Mouse (Mus musculus) limb, embryonic 14.5 days (tissue): ENCODE measurements around the gene 1700067K01Rik. TPM values are rescaled to one million over a fixed set of nuclear protein-coding genes. Genes with fewer than 3 reads are reported as not detected.

Experiments
- ATAC-seq: fragments of 200-750 bp; cut with Nextera tagmentation; 2 replicates; pipeline ENCODE4 v1.8.0; 2017; ENCODE audit warnings: low read depth, moderate number of reproducible peaks, moderate TSS enrichment; ENCODE audit not compliant: low FRiP score
- DNase-seq: peaks from one replicate; pipeline ENCODE4 v3.0.0-alpha.2; 2015; ENCODE audit warnings: low spot score
- H3K27ac ChIP-seq: fragments of 300-500 bp; sonication (generic); replicated peaks from 2 replicates; pipeline ENCODE4 v1.5.1; 2014; ENCODE audit warnings: low read depth, mild to moderate bottlenecking, low read length, moderate library complexity, mixed read lengths
- H3K27me3 ChIP-seq: fragments of 300-500 bp; sonication (generic); 2 replicates; pipeline ENCODE4 v1.6.1; 2014; ENCODE audit warnings: low read length, mixed read lengths; ENCODE audit not compliant: control insufficient read depth, insufficient read depth
- H3K36me3 ChIP-seq: fragments of 300-500 bp; sonication (generic); 2 replicates; pipeline ENCODE4 v1.6.1; 2014; ENCODE audit warnings: mild to moderate bottlenecking, low read length, moderate library complexity, mixed read lengths; ENCODE audit not compliant: control insufficient read depth, insufficient read depth
- H3K4me1 ChIP-seq: fragments of 300-500 bp; sonication (generic); 2 replicates; pipeline ENCODE4 v1.6.1; 2014; ENCODE audit warnings: antibody characterized with exemption, low read length, mixed read lengths; ENCODE audit not compliant: control insufficient read depth, insufficient read depth
- H3K4me2 ChIP-seq: fragments of 300-500 bp; sonication (generic); replicated peaks from 2 replicates; pipeline ENCODE4 v1.6.1; 2014; ENCODE audit warnings: low read depth, mild to moderate bottlenecking, low read length, moderate library complexity; ENCODE audit not compliant: severe bottlenecking
- H3K4me3 ChIP-seq: fragments of 300-500 bp; sonication (generic); replicated peaks from 2 replicates; pipeline ENCODE4 v1.5.1; 2014; ENCODE audit warnings: low read length
- H3K9ac ChIP-seq: fragments of 300-500 bp; sonication (generic); 2 replicates; pipeline ENCODE4 v1.6.1; 2014; ENCODE audit warnings: mild to moderate bottlenecking, low read depth, low read length, moderate library complexity; ENCODE audit not compliant: severe bottlenecking
- H3K9me3 ChIP-seq: fragments of 300-500 bp; sonication (generic); 2 replicates; pipeline ENCODE4 v1.6.1; 2016; ENCODE audit warnings: low read length; ENCODE audit not compliant: control insufficient read depth
- POLR2A ChIP-seq: fragments of 200-500 bp; IDR thresholded peaks from 2 replicates; pipeline ENCODE4 v1.8.0; 2012; ENCODE audit warnings: inconsistent platforms, mild to moderate bottlenecking, moderate library complexity, borderline replicate concordance; ENCODE audit not compliant: insufficient read depth, insufficient read length; ENCODE audit errors: extremely low read depth
- WGBS: fragments of 180-500 bp; shearing (Covaris S2); extraction: QIAGEN DNeasy Blood & Tissue Kit; methylation state at CpG from one replicate; pipeline ENCODE4 v1.1.7; 2014; 5-methylcytosine and 5-hydroxymethylcytosine counted together
- polyA plus RNA-seq, 2 experiments: library from polyadenylated mRNA; depleted of rRNA in 1 of 2; stranded (reverse) in 1 of 2; unstranded in 1 of 2; fragments of >200 nt; fragmentation: Nextera tagmentation in 1 of 2; extraction: Ambion mirVana in 1 of 2; gene quantifications; 2 replicates each; pipeline versions ENCODE4 v1.2.1 to v1.2.3; 2012 to 2014

1700067K01Rik gene
- polyA plus RNA-seq, 2 experiments = 0.72 to 2.3 TPM

DNA sequence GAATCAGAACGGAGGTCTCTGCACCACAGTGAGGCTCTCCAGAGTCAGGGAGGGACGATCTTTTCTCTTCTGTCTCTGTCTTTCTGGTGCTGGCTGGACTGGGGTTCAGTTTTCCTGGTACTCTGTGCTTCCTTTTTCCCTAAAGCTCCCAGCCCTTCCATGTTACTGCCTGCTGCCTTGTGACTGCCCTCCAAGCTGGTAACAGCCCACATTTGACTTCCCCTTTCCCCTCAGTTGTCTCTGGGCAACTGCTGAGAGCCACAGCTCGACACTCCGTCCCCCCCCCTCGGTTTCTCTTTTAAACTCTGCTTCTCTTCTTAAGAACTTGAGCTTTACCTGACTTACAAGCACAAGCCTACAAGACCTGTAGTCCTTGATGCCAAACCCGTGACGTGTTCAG lies 12.1 kb upstream of the 1700067K01Rik start:
- H3K27me3 ChIP-seq = no peaks in the 10 kb centered on the region
- no peak for TF ChIP-seq POLR2A
- no peaks in the 10 kb centered on the region for H3K4me1 ChIP-seq
- H3K9ac ChIP-seq = no peak overlapping the region
- DNase-seq (no peak), ATAC-seq (no peak)
- no peaks in the 10 kb centered on the region for H3K9me3 ChIP-seq
- H3K4me3 ChIP-seq = no peak overlapping the region
- H3K4me2 ChIP-seq = no peak overlapping the region
- peaks cover 85% of the 10 kb centered on the region for H3K36me3 ChIP-seq
- no peak overlapping the region for H3K27ac ChIP-seq
- WGBS = 87% methylated on average over 7 of the region's 7 CpGs

DNA sequence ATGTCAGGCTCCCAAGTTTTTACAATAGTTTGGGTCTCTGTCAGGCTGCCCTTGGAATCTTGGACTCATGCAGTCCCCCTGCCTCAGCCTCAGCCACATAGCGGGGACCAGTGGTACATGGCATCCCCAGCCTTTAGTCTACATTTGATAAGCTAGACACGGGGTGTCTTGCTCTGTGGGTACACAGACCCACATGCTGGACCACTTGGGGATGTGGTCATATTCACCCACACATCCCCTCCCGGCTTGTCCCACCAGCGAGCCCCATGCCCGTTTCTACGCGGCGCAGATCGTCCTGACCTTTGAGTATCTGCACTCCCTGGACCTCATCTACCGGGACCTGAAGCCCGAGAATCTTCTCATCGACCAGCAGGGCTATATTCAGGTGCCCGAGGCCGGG lies 11.1 kb upstream of the 1700067K01Rik start:
- Histone ChIP-seq H3K4me3 (no peak overlapping the region), H3K27me3 (no peaks in the 10 kb centered on the region), H3K27ac (no peak overlapping the region), H3K36me3 (peaks cover 81% of the 10 kb centered on the region), H3K9me3 (no peaks in the 10 kb centered on the region), H3K4me2 (no peak overlapping the region), H3K9ac (no peak overlapping the region), H3K4me1 (no peaks in the 10 kb centered on the region)
- 95% methylated on average over 14 of the region's 14 CpGs for WGBS
- no peak for DNase-seq
- TF ChIP-seq POLR2A = no peak
- ATAC-seq = no peak

DNA sequence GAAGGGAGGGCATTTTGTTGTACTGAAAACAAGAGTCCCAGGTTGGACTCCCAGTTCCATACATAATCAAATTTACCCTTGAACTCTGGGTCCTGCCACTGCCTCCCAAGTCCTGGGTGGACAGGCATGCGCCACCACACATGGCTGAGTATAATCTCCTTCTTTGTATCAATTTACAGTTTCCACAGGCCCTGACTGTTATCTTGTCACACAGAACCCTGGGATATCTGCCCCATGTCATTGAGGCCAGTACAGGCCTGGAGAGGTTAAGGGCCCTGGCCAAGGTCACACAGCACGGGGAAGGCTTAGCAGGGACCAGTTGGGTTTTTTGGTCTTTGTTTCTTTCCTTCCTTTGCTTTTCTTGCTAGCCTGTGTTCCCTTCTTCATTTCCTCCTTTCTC lies 8.8 kb upstream of the 1700067K01Rik start:
- WGBS = 75% methylated on average over 2 of the region's 2 CpGs
- H3K4me3 ChIP-seq = no peak overlapping the region
- no peak for DNase-seq
- H3K4me1 ChIP-seq = peaks cover 4% of the 10 kb centered on the region
- no peak for TF ChIP-seq POLR2A
- ATAC-seq = no peak
- no peak overlapping the region for H3K9ac ChIP-seq
- H3K9me3 ChIP-seq = no peaks in the 10 kb centered on the region
- no peaks in the 10 kb centered on the region for H3K27me3 ChIP-seq
- peaks cover 61% of the 10 kb centered on the region for H3K36me3 ChIP-seq
- H3K27ac ChIP-seq = no peak overlapping the region
- no peak overlapping the region for H3K4me2 ChIP-seq

DNA sequence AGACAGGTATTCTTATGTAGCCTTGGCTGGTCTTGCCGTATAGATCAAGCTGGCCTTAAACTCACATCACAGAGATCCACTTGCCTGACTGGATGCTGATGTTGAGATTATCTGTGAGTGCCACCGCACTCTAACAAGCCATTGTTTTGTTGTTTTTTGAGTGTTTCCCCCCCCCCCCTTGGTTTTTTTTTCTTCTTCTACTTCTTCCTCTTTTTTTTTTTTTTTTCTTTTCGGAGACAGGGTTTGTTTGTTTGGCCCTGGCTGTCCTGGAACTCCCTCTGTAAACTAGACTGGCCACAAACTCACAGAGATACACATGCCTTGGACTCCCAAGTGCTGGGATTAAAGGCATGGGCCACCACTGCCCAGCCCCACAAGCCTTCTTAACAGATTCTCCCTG lies 7.3 kb upstream of the 1700067K01Rik start:
- Histone ChIP-seq H3K27ac (no peak overlapping the region), H3K4me2 (no peak overlapping the region), H3K36me3 (peaks cover 50% of the 10 kb centered on the region), H3K4me3 (no peak overlapping the region), H3K27me3 (no peaks in the 10 kb centered on the region), H3K4me1 (peaks cover 8% of the 10 kb centered on the region), H3K9me3 (no peaks in the 10 kb centered on the region), H3K9ac (no peak overlapping the region)
- 78% methylated on average over 3 of the region's 3 CpGs for WGBS
- ATAC-seq = no peak
- TF ChIP-seq POLR2A = no peak
- no peak for DNase-seq

DNA sequence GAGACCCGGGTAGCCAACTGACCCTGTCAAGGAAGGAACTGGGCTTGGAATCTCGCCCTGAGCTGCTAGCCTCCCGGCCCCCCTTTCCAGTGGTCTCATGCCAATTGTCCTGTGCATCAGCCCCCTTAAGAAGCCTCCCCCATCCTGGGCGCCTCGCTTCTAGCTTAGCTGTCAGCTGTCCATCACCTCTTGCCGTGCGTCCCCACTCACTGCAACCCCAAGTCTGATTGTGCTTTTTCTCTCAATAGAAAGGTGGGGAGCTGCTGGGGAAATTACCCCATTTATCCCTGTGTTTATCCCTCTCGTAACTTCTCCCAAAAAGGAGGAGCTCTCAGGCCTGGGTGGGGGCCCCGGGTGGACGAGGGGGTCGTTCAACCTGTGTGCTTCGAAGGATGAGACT lies 5.3 kb upstream of the 1700067K01Rik start:
- no peaks in the 10 kb centered on the region for H3K9me3 ChIP-seq
- H3K9ac ChIP-seq = no peak overlapping the region
- peaks cover 50% of the 10 kb centered on the region for H3K36me3 ChIP-seq
- peaks cover 14% of the 10 kb centered on the region for H3K4me1 ChIP-seq
- WGBS = 13% methylated on average over 12 of the region's 12 CpGs
- no peaks in the 10 kb centered on the region for H3K27me3 ChIP-seq
- H3K4me3 ChIP-seq = peak overlapping the region; percentile 83
- ATAC-seq (no peak), DNase-seq (no peak)
- peak overlapping the region; percentile 97; the same call in 1 of the 2 replicates for H3K27ac ChIP-seq
- H3K4me2 ChIP-seq = peak overlapping the region; percentile 86
- TF ChIP-seq POLR2A = no peak
